Mouse (Mus musculus) CH12.LX (cell line): ENCODE measurements around the gene Tln2. TPM values are rescaled to one million over a fixed set of nuclear protein-coding genes. Genes with fewer than 3 reads are reported as not detected.

Experiments
- DNase-seq: peaks from one replicate; pipeline ENCODE4 v3.0.0-alpha.2; 2013; ENCODE audit errors: extremely low read depth
- H3K27ac ChIP-seq: 2 replicates; pipeline ENCODE4 v1.5.1; 2012; ENCODE audit warnings: low read depth, mild to moderate bottlenecking, control low read depth, moderate library complexity; ENCODE audit not compliant: insufficient read depth
- H3K27me3 ChIP-seq: replicated peaks from 2 replicates; pipeline ENCODE3; 2012; ENCODE audit warnings: inconsistent platforms
- H3K36me3 ChIP-seq, 2 experiments: replicated peaks in 1 of 2; 2 replicates each; pipeline versions ENCODE3 to v1.6.1; 2012; ENCODE audit warnings: inconsistent platforms in 1 of 2, low read length in 1 of 2, mild to moderate bottlenecking in 1 of 2, mixed read lengths in 1 of 2, moderate library complexity in 1 of 2; ENCODE audit not compliant: control insufficient read depth in 1 of 2, insufficient read depth in 1 of 2
- H3K4me1 ChIP-seq, 2 experiments: 2 replicates each; pipeline ENCODE4 v1.6.1; 2012; ENCODE audit warnings: inconsistent platforms in 1 of 2, moderate library complexity in 1 of 2; ENCODE audit not compliant: insufficient read depth in 2 of 2, control insufficient read depth in 1 of 2
- H3K4me2 ChIP-seq: 2 replicates; pipeline ENCODE4 v1.6.1; 2012; ENCODE audit warnings: low read depth, mild to moderate bottlenecking, control low read depth; ENCODE audit not compliant: poor library complexity, insufficient read depth, severe bottlenecking
- H3K4me3 ChIP-seq, 3 experiments: fragments of 150-350 bp in 1 of 3; sonication (generic) in 1 of 3; replicated peaks in 1 of 3; 2 replicates each; pipeline versions ENCODE3 to v1.5.1; 2011 to 2012; ENCODE audit warnings: low read depth in 2 of 3, low read length in 2 of 3, mild to moderate bottlenecking in 2 of 3, moderate library complexity in 2 of 3, control low read depth in 1 of 3, improper control_type of control experiment in 1 of 3, inconsistent platforms in 1 of 3, mixed read lengths in 1 of 3; ENCODE audit not compliant: poor library complexity in 1 of 3
- H3K79me2 ChIP-seq: replicated peaks from 2 replicates; pipeline ENCODE4 v1.6.1; 2012; ENCODE audit warnings: mild to moderate bottlenecking, moderate library complexity; ENCODE audit not compliant: control insufficient read depth, poor library complexity, insufficient read depth, severe bottlenecking; ENCODE audit errors: extremely low read depth
- H3K9ac ChIP-seq: 2 replicates; pipeline ENCODE4 v1.6.1; 2012; ENCODE audit warnings: low read depth, mild to moderate bottlenecking, control low read depth, moderate library complexity; ENCODE audit not compliant: insufficient read depth
- H3K9me3 ChIP-seq: replicated peaks from 2 replicates; pipeline ENCODE3; 2012; ENCODE audit warnings: low read length, inconsistent platforms, mixed read lengths
- BHLHE40 ChIP-seq: IDR thresholded peaks from 2 replicates; pipeline ENCODE4 v1.6.1; 2011; ENCODE audit warnings: mild to moderate bottlenecking, low read depth, low read length, improper control_type of control experiment
- CHD1 ChIP-seq: IDR thresholded peaks from 2 replicates; pipeline ENCODE4 v1.6.1; 2012; ENCODE audit warnings: low read depth, low read length, improper control_type of control experiment, inconsistent platforms
- CTCF ChIP-seq, 2 experiments: IDR thresholded peaks in 1 of 2; conservative IDR thresholded peaks in 1 of 2; 2 replicates each; pipeline ENCODE4 v1.5.1; 2011 to 2012; ENCODE audit warnings: low read depth in 2 of 2, low read length in 2 of 2, improper control_type of control experiment in 1 of 2, inconsistent platforms in 1 of 2, mild to moderate bottlenecking in 1 of 2, moderate library complexity in 1 of 2
- ELF1 ChIP-seq: IDR thresholded peaks from 2 replicates; pipeline ENCODE4 v1.6.1; 2014; ENCODE audit warnings: low read depth, mild to moderate bottlenecking, inconsistent platforms, low read length, improper control_type of control experiment
- EP300 ChIP-seq: IDR thresholded peaks from 2 replicates; pipeline ENCODE4 v1.6.1; 2011; ENCODE audit warnings: low read length, improper control_type of control experiment
- IRF4 ChIP-seq: IDR thresholded peaks from 2 replicates; pipeline ENCODE4 v1.6.1; 2014; ENCODE audit warnings: low read depth, mild to moderate bottlenecking, inconsistent platforms, low read length, improper control_type of control experiment
- JUN ChIP-seq: IDR thresholded peaks from 2 replicates; pipeline ENCODE4 v1.6.1; 2011; ENCODE audit warnings: low read depth, mild to moderate bottlenecking, low read length, improper control_type of control experiment, moderate library complexity; ENCODE audit not compliant: insufficient read depth
- JUND ChIP-seq: conservative IDR thresholded peaks from 2 replicates; pipeline ENCODE4 v1.6.1; 2011; ENCODE audit warnings: low read depth, low read length, improper control_type of control experiment
- MEF2A ChIP-seq: IDR thresholded peaks from 2 replicates; pipeline ENCODE4 v1.6.1; 2014; ENCODE audit warnings: low read depth, mild to moderate bottlenecking, inconsistent platforms, low read length, improper control_type of control experiment, borderline replicate concordance
- NELFE ChIP-seq: IDR thresholded peaks from 2 replicates; pipeline ENCODE4 v1.6.1; 2011; ENCODE audit warnings: low read depth, low read length, improper control_type of control experiment
- NRF1 ChIP-seq: IDR thresholded peaks from 2 replicates; pipeline ENCODE4 v1.6.1; 2014; ENCODE audit warnings: low read depth, mild to moderate bottlenecking, inconsistent platforms, low read length, improper control_type of control experiment, moderate library complexity
- POLR2A ChIP-seq: IDR thresholded peaks from 2 replicates; pipeline ENCODE4 v1.6.1; 2011; ENCODE audit warnings: low read depth, mild to moderate bottlenecking, improper control_type of control experiment, low read length
- RAD21 ChIP-seq: IDR thresholded peaks from 2 replicates; pipeline ENCODE4 v1.6.1; 2011; ENCODE audit warnings: low read depth, mild to moderate bottlenecking, low read length, improper control_type of control experiment, moderate library complexity
- RCOR1 ChIP-seq: conservative IDR thresholded peaks from 2 replicates; pipeline ENCODE4 v1.6.1; 2012; ENCODE audit warnings: low read depth, mild to moderate bottlenecking, inconsistent platforms, low read length, improper control_type of control experiment
- SMC3 ChIP-seq: IDR thresholded peaks from 2 replicates; pipeline ENCODE4 v1.6.1; 2011; ENCODE audit warnings: low read depth, low read length, improper control_type of control experiment
- USF1 ChIP-seq: IDR thresholded peaks from 2 replicates; pipeline ENCODE4 v1.6.1; 2014; ENCODE audit warnings: low read depth, mild to moderate bottlenecking, inconsistent platforms, low read length, improper control_type of control experiment
- ZC3H11A ChIP-seq: IDR thresholded peaks from 2 replicates; pipeline ENCODE4 v1.6.1; 2012; ENCODE audit warnings: low read depth, mild to moderate bottlenecking, inconsistent platforms, low read length, improper control_type of control experiment
- dilution Hi-C: fragments of 300-500 bp; cut with MboI; formaldehyde crosslinking; loops from 2 replicates; pipeline ENCODE4 v1.14.3; 2020; ENCODE audit warnings: low sequenced_read_pairs; ENCODE audit not compliant: extremely low pct_unique_long_range_greater_than_20kb, extremely low pct_ligation_motif_present
- in situ Hi-C: fragments of 300-500 bp; cut with MboI; formaldehyde crosslinking; loops from 3 replicates; pipeline ENCODE4 v1.14.3; 2019; ENCODE audit warnings: low sequenced_read_pairs, low pct_ligation_motif_present, low pct_unique_long_range_greater_than_20kb, mixed read lengths
- polyA plus RNA-seq: library from polyadenylated mRNA; unstranded; fragments of >175 nt; gene quantifications from 2 replicates; pipeline ENCODE4 v1.2.1, GENCODE M21; 2012; ENCODE audit warnings: low read depth; ENCODE audit not compliant: insufficient read length
- total RNA-seq, 2 experiments: library from RNA; depleted of rRNA; stranded (reverse); fragments of 300-350 nt in 1 of 2; fragments of >200 nt in 1 of 2; gene quantifications; 2 replicates each; pipeline ENCODE4 v1.2.3; 2012 to 2014

Tln2 gene
- total and polyA plus RNA-seq, 3 experiments, result 2.6 to 4.4 (median 4.4) TPM

DNA sequence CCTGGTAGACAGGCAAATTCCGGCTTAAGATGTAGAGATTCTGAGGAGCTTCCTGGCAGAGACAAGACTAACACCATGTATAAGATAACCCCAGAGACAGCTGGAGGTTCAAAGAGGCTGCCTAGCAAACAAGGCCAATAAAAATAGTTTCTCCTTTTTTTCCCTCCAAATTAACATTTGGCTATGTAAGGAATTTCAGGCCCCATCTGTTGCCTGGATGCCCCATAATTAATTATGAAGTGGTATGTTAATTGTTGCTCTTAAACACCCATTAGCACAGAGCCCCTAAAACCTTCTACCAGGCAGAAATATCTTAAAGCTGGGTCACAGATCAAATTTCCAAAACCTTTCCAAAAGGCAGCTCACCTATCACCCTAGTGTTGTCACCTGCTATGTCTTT, 77.7 kb downstream of the Tln2 start:
- no peaks in the 10 kb centered on the region for H3K27me3 ChIP-seq
- DNase-seq, result no peak
- TF ChIP-seq ZC3H11A (no peak), EP300 (no peak), RAD21 (no peak), POLR2A (no peak), NRF1 (no peak), MEF2A (no peak), CTCF (conservative IDR thresholded peaks at IDR 0.05 in 1 of 2, IDR thresholded peaks at IDR 0.05 in 1 of 2; ENCODE audit: low read depth in 2 of 2, low read length in 2 of 2) (no peak), JUN (no peak), NELFE (no peak), BHLHE40 (no peak), USF1 (no peak)
- in situ Hi-C loops, result no loop called here
- dilution Hi-C loops, result no loop called here
- no peak overlapping the region for H3K27ac ChIP-seq
- no peaks in the 10 kb centered on the region for H3K79me2 ChIP-seq
- H3K4me3 ChIP-seq, result no peak overlapping the region
- no peak overlapping the region for H3K9ac ChIP-seq
- H3K4me1 ChIP-seq, result peaks cover 0 to 5% of the 10 kb centered on the region in 2 experiments; a peak in 1 of 4 replicates
- no peaks in the 10 kb centered on the region for H3K36me3 ChIP-seq
- H3K4me2 ChIP-seq, result no peak overlapping the region
- H3K9me3 ChIP-seq, result no peaks in the 10 kb centered on the region

DNA sequence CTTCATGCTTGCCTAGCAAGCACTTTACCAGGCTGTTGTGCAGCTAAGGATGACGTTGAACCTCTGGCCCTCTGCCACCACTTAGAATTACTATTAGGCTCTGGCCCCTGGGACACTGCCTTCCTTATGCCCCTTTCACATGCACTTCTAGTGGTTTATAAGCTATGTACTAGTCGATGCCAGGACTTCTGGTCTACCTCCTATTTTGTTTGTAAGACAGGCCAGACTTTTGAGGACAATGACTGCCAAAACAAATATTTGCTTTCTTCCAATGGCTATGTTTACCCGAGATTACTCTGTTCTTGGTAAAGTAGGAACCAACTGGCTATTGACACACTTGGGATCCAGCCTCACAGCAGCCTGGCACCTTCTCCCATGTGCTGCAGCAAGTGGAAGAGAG, 82.1 kb downstream of the Tln2 start:
- Histone ChIP-seq H3K4me2 (no peak overlapping the region), H3K4me3 (no peak overlapping the region), H3K27me3 (no peaks in the 10 kb centered on the region), H3K27ac (no peak overlapping the region)
- in situ Hi-C loops (no loop called here), dilution Hi-C loops (no loop called here)
- TF ChIP-seq CHD1 (no peak), RCOR1 (no peak), NRF1 (no peak), ZC3H11A (no peak), JUND (no peak), RAD21 (no peak), IRF4 (no peak), ELF1 (no peak), SMC3 (no peak), NELFE (no peak)
- TF ChIP-seq, all 38 proteins: peak for 0
- H3K79me2 ChIP-seq, result no peaks in the 10 kb centered on the region
- H3K9me3 ChIP-seq, result no peaks in the 10 kb centered on the region
- H3K9ac ChIP-seq, result no peak overlapping the region
- DNase-seq, result no peak
- no peaks in the 10 kb centered on the region for H3K4me1 ChIP-seq
- H3K36me3 ChIP-seq, result no peaks in the 10 kb centered on the region
